8 mouse cellular contexts compared by ENCODE assay signal in the genomic region with DNA sequence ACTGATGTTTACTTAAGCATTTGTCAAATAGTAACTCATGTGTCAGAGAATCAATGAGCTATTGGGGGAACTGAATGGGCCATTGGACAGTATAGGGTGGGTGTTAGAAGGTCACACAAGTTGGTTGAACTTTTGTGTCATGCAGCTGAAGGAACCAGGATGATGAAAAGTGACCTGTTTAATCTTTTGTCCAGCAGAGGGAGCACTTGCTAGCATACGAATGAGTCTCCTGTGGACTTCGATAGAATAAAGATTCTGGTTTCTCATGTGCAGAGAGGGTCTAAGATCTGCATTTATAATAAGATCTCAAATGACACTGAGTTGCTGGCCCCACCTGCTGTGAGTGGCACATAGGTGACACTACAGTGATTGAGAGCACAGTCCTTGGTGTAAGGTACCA. TPM values are rescaled to one million over a fixed set of nuclear protein-coding genes. Genes with fewer than 3 reads are reported as not detected.
DNase-seq lines count a peak whose midpoint lies in the region; ATAC-seq and TF ChIP-seq lines count a peak whose summit lies in the region.

No protein-coding gene starts in this region.

- no peaks in the 10 kb centered on the region for H3K4me1 ChIP-seq in heart, embryonic 11.5 days (ENCODE audit: control insufficient read depth, insufficient read depth, low read length)
- no peaks in the 10 kb centered on the region for H3K4me1 ChIP-seq in lung, postnatal 0 days (ENCODE audit: insufficient read depth, low read depth, low read length)

- DNase-seq in heart, adult 18-20 months = peak; percentile 16 to 71
- peak; percentile 38 to 54 for DNase-seq in right cerebral cortex, adult 2 months (ENCODE audit: low spot score in 2 of 2)
- DNase-seq in right cerebral cortex, postnatal 14 days = no peak
- DNase-seq in embryo, embryonic 10.5 days (ENCODE audit: low spot score) = peak; percentile 86
- peak; percentile 61 for DNase-seq in lung, postnatal 0 days (ENCODE audit: low spot score)
- DNase-seq in testis, postnatal 10 days (ENCODE audit: low spot score) = no peak
- DNase-seq in yolk sac, embryonic 10.5 days (ENCODE audit: low spot score) = no peak

- WGBS in heart, embryonic 11.5 days (ENCODE audit: insufficient replicate concordance) = 25% methylated on average over 2 of the region's 2 CpGs
- 18% methylated on average over 2 of the region's 2 CpGs for WGBS in lung, postnatal 0 days

- H3K4me3 ChIP-seq in heart, embryonic 11.5 days (ENCODE audit: low read depth, low read length) = no peak overlapping the region
- no peak overlapping the region for H3K4me3 ChIP-seq in lung, postnatal 0 days (ENCODE audit: low read depth, low read length)

- no peak overlapping the region for H3K4me2 ChIP-seq in heart, embryonic 11.5 days
- no peak overlapping the region for H3K4me2 ChIP-seq in lung, postnatal 0 days (replicated peaks; ENCODE audit: low read depth, low read length)

- no peak overlapping the region for H3K27ac ChIP-seq in heart, embryonic 11.5 days (ENCODE audit: low read depth, low read length)
- no peak overlapping the region for H3K27ac ChIP-seq in lung, postnatal 0 days (ENCODE audit: low read length)

- TF ChIP-seq CTCF in lung, postnatal 0 days (IDR thresholded peaks at IDR 0.05) = peak; percentile 74

- H3K9ac ChIP-seq in heart, embryonic 11.5 days (ENCODE audit: low read depth, low read length) = no peak overlapping the region
- no peak overlapping the region for H3K9ac ChIP-seq in lung, postnatal 0 days (replicated peaks; ENCODE audit: low read depth)

- no peaks in the 10 kb centered on the region for H3K9me3 ChIP-seq in heart, embryonic 11.5 days (replicated peaks; ENCODE audit: control insufficient read depth, low read length)
- H3K9me3 ChIP-seq in lung, postnatal 0 days (ENCODE audit: low read length) = no peaks in the 10 kb centered on the region

- no peaks in the 10 kb centered on the region for H3K27me3 ChIP-seq in heart, embryonic 11.5 days (ENCODE audit: control insufficient read depth, insufficient read depth, low read length)
- no peaks in the 10 kb centered on the region for H3K27me3 ChIP-seq in lung, postnatal 0 days (replicated peaks; ENCODE audit: insufficient read depth, low read length)

- TF ChIP-seq EP300 in lung, postnatal 0 days (IDR thresholded peaks at IDR 0.05) = no peak

- ATAC-seq in heart, embryonic 11.5 days (replicated peaks; ENCODE audit: insufficient number of reproducible peaks, low FRiP score, low TSS enrichment) = no peak
- ATAC-seq in lung, postnatal 0 days = no peak

- H3K36me3 ChIP-seq in heart, embryonic 11.5 days (ENCODE audit: control insufficient read depth, insufficient read depth, low read length) = no peaks in the 10 kb centered on the region
- peaks cover 9% of the 10 kb centered on the region; the same call in 1 of the 2 replicates for H3K36me3 ChIP-seq in lung, postnatal 0 days (ENCODE audit: insufficient read depth, low read length)

RNA-seq across cellular contexts. Expression of a gene that starts 39.9 kb away (rescaled TPM):
- not detected for total RNA-seq in heart, adult 18-20 months (2021)
- polyA plus RNA-seq in heart, embryonic 11.5 days (2014; fragmentation: Nextera tagmentation; extraction: Ambion mirVana) = 2.5 and 3.1 TPM in 2 replicates
- 1.4 and 1.5 TPM in 2 replicates for polyA plus RNA-seq in lung, postnatal 0 days (2015; fragmentation: Nextera tagmentation; extraction: Ambion mirVana)

Comparison
In these comparisons a context has a peak if more than half of its experiments do, and no peak if none do; other contexts are left out.
1. DNase-seq: peak in heart, adult 18-20 months (2 of 2), right cerebral cortex, adult 2 months (2 of 2), embryo, embryonic 10.5 days (single experiment) and lung, postnatal 0 days (single experiment); none in right cerebral cortex, postnatal 14 days (single experiment), testis, postnatal 10 days (single experiment) and yolk sac, embryonic 10.5 days (single experiment).